Mouse (Mus musculus) hindbrain, embryonic 11.5 days (tissue): ENCODE measurements at regions not wholly inside any gene's neighbourhood (a gene's known extent, or its start where the extent isn't known, plus 50 kb on each side); places are given as distances from the start of the nearest gene placed in this dataset.
"Not testable (repeated sequence)": the region's sequence is repeated elsewhere in the genome, so short reads cannot be mapped to it uniquely, and the experiment has no call there.

Experiments
- ATAC-seq: fragments of 200-750 bp; cut with Nextera tagmentation; 2 replicates; pipeline ENCODE4 v1.8.0; 2017; ENCODE audit warnings: mild to moderate bottlenecking, moderate TSS enrichment, moderate library complexity; ENCODE audit not compliant: low FRiP score
- DNase-seq: peaks from one replicate; pipeline ENCODE4 v3.0.0-alpha.2; 2015; ENCODE audit warnings: low spot score
- H3K27ac ChIP-seq: fragments of 300-500 bp; sonication (generic); 2 replicates; pipeline ENCODE4 v1.5.1; 2014; ENCODE audit warnings: mild to moderate bottlenecking, low read depth, low read length
- H3K27me3 ChIP-seq: fragments of 300-500 bp; sonication (generic); 2 replicates; pipeline ENCODE4 v1.6.1; 2014; ENCODE audit warnings: mild to moderate bottlenecking, low read length, moderate library complexity, mixed read lengths; ENCODE audit not compliant: control insufficient read depth, insufficient read depth
- H3K36me3 ChIP-seq: fragments of 300-500 bp; sonication (generic); 2 replicates; pipeline ENCODE4 v1.6.1; 2014; ENCODE audit warnings: mild to moderate bottlenecking, low read length, moderate library complexity, mixed read lengths; ENCODE audit not compliant: control insufficient read depth, insufficient read depth
- H3K4me1 ChIP-seq: fragments of 300-500 bp; sonication (generic); replicated peaks from 2 replicates; pipeline ENCODE4 v1.6.1; 2014; ENCODE audit warnings: low read length, mixed read lengths; ENCODE audit not compliant: control insufficient read depth, insufficient read depth
- H3K4me2 ChIP-seq: fragments of 300-500 bp; sonication (generic); replicated peaks from 2 replicates; pipeline ENCODE4 v1.6.1; 2014; ENCODE audit warnings: mild to moderate bottlenecking, low read depth, low read length
- H3K4me3 ChIP-seq: fragments of 300-500 bp; sonication (generic); 2 replicates; pipeline ENCODE4 v1.5.1; 2014; ENCODE audit warnings: low read depth, low read length
- H3K9ac ChIP-seq: fragments of 300-500 bp; sonication (generic); 2 replicates; pipeline ENCODE4 v1.6.1; 2014; ENCODE audit warnings: low read depth, low read length
- H3K9me3 ChIP-seq: fragments of 300-500 bp; sonication (generic); 2 replicates; pipeline ENCODE4 v1.6.1; 2016; ENCODE audit warnings: low read length; ENCODE audit not compliant: control insufficient read depth
- WGBS: fragments of 180-500 bp; shearing (Covaris S2); extraction: QIAGEN DNeasy Blood & Tissue Kit; methylation state at CpG from one replicate; pipeline ENCODE4 v1.1.7; 2014; 5-methylcytosine and 5-hydroxymethylcytosine counted together

DNA sequence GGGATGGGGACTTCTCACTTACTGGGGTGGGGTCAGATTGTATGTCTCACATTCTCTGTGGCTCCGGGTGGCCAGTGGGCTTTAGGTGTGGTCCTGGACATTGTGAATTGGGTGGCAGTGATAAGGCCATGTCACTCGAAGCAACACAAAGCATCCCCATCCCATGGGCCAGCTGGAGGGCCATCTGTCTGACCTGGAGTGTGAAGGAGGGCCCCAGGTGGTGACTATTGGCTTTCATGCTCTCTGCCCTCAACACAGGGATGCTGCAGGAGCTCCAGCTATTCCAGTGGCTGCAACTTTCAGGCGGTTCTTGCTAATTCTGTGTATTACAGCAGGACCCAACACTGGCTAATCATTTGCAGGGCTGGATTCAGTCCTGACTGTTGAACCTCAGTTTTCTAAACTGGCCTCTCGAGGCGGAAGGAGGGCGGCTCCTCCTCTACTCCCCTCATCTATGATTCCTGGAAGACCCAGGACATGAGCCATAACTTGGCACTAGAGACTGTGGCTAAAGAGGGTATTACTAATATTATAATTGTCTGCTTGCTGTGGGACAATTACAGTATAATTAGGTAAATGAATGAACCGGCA is 64.1 kb downstream of the 9530068E07Rik start:
- Histone ChIP-seq H3K4me1 (no peaks in the 10 kb centered on the region), H3K4me3 (no peak overlapping the region), H3K9me3 (no peaks in the 10 kb centered on the region), H3K36me3 (no peaks in the 10 kb centered on the region), H3K9ac (no peak overlapping the region), H3K27ac (no peak overlapping the region), H3K4me2 (no peak overlapping the region), H3K27me3 (no peaks in the 10 kb centered on the region)
- WGBS: 58% methylated on average over 7 of the region's 7 CpGs
- DNase-seq: peak; percentile 38
- no peak for ATAC-seq

DNA sequence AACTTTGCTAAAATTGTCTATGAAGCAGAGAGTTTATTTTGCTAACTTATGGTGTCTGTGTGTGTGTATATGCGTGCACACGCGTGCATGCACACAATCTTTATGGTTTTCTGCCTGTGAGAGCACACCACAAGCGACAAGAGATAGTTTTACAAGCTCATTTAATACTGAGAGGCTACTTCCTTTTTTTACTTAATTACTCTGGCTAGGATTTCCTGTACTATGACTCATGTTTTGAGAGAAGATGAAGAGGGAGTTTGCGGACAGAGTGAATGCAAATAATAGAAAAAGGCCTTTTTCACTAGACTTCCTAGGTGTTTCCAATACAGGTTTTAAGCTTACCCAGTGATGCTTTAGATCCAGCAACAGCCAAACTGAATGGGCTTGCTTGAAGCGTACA is 74.9 kb downstream of the 9530068E07Rik start:
- not testable (repeated sequence) for H3K27ac ChIP-seq, DNase-seq, H3K36me3 ChIP-seq, H3K9ac ChIP-seq, H3K9me3 ChIP-seq, H3K4me2 ChIP-seq, H3K4me1 ChIP-seq, H3K4me3 ChIP-seq, ATAC-seq, H3K27me3 ChIP-seq
- WGBS: 86% methylated on average over 6 of the region's 6 CpGs

DNA sequence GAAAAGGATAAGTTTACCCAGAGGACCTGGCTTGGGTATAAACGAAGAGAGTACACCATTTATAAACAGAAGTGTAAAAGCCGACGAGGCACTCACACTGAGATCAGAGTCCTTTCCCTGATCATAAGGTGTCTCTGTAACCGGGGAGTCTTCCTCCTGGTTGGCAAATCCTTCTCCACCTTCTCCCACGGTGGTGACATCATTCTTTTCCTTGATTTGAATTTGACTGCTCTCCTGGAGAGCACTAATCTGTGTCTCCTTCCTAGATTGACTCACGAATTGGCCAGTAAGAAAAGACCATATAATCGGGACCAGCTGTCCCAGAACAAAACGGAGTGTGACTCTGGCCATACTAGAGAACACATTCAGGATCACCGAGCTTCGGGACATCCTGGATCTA is 83.9 kb downstream of the 9530068E07Rik start:
- H3K4me1 ChIP-seq, H3K4me2 ChIP-seq, H3K27me3 ChIP-seq, H3K9me3 ChIP-seq, H3K36me3 ChIP-seq, DNase-seq, H3K4me3 ChIP-seq, H3K27ac ChIP-seq, ATAC-seq, H3K9ac ChIP-seq: not testable (repeated sequence)
- 67% methylated on average over 10 of the region's 10 CpGs for WGBS

DNA sequence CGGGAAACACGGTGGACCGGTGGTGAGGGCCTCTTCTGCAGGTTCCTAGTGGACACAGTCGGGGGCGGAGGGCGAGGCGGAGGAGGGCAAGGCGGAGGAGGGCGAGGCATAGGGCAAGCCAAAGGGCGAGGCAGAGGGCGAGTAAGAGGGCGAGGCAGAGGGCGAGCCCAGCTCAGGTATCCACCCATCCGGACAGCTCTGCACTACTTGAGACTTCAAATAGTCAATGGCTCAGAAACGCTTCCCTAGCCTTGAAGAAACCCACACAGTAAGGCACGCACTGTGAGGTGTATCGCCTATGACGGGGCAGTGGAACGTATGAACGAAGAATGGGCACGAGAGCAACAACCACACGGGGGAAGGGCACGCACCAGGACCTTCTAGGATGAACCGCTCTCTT is 84.5 kb downstream of the 9530068E07Rik start:
- not testable (repeated sequence) for H3K27ac ChIP-seq, H3K27me3 ChIP-seq, DNase-seq, H3K9me3 ChIP-seq, H3K36me3 ChIP-seq, H3K4me2 ChIP-seq, ATAC-seq, H3K4me1 ChIP-seq, H3K4me3 ChIP-seq, H3K9ac ChIP-seq
- 91% methylated on average over 21 of the region's 24 CpGs for WGBS

DNA sequence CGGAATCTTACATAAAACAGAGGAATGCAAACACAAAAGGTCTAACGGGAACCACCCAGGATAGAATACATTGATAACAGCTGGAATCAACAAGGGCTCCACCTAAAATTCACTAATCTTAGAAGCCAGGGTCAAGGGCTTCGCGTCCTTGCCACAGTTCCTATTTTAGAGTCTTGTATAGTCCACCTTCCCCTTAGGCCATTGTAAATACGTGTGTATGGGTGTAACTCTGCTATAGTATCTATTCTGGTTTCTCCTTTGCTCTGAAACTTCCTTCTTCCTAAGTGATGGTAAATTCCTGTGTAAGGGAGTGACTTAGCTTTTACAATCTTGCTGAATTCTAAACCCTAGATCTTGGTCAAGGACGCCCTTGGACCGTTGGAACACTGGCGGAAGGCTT is 87.3 kb downstream of the 9530068E07Rik start:
- 83% methylated on average over 4 of the region's 8 CpGs for WGBS
- not testable (repeated sequence) for ATAC-seq, DNase-seq, H3K9ac ChIP-seq, H3K4me1 ChIP-seq, H3K27ac ChIP-seq, H3K27me3 ChIP-seq, H3K36me3 ChIP-seq, H3K4me3 ChIP-seq, H3K4me2 ChIP-seq, H3K9me3 ChIP-seq

DNA sequence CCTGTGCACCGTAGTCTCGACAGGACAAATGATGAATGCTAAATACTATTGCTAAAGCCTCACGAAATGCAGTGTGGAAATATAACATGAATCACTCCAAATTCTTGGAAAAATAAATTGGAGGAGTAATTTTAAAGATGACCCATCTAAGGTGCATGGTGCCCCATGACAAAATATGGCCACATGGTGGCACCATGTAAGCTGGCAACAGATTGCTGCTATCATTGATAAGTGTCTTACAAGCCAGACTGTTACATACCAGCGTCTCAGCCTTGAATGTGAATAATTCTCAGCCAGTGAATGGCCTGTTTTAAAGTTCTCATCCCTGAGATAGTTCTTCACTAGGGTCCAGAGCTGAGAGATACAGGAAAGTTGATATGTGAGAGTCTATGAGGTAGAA is 92.3 kb downstream of the 9530068E07Rik start:
- not testable (repeated sequence) for H3K9ac ChIP-seq, H3K36me3 ChIP-seq, H3K27me3 ChIP-seq, DNase-seq, H3K4me1 ChIP-seq, H3K4me3 ChIP-seq, ATAC-seq, H3K4me2 ChIP-seq, H3K9me3 ChIP-seq, H3K27ac ChIP-seq
- WGBS: 78% methylated on average over 4 of the region's 4 CpGs

DNA sequence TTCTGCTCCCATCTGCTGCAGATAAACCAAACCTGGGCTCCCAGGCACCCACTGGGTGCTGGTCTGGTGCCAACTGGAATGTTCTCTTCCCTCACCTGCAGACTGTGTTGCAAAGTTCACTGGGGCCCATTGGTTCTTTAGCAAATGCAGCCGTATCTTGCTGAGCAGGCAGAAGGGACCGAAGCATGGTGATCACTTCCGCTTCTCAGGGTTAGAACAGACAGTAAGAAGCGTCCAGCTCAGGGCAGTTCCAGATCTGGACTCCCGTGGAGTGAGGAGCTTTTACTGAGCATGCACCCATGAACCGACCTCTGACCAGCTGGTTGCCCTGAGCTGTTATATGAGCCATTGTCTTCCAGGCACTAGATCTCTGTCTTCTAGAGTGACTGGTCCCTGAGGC is 97.1 kb downstream of the 9530068E07Rik start:
- Histone ChIP-seq H3K36me3 (no peaks in the 10 kb centered on the region), H3K4me3 (no peak overlapping the region), H3K9ac (no peak overlapping the region), H3K4me2 (no peak overlapping the region), H3K9me3 (no peaks in the 10 kb centered on the region), H3K27me3 (no peaks in the 10 kb centered on the region), H3K27ac (no peak overlapping the region), H3K4me1 (no peaks in the 10 kb centered on the region)
- ATAC-seq (no peak), DNase-seq (no peak)
- WGBS: 77% methylated on average over 6 of the region's 6 CpGs

DNA sequence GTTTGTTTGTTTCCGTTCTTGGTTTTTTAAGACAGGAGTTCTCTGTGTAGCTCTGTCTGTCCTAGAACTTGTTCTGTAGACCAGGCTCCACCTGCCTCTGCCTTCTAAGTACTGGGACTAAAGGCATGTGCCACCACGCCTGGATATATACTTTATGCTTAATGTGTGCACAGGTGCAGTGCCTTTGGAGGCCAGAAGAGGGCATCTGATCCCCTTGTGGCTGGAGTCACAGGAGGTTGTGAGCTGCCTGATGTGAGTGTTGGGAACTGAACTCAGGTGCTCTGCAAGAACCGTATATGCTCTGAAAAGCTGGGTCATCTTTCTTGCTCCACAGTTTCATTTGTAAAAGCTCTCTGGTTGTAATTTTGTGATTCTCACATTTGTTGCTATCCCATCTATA is 100.7 kb downstream of the 9530068E07Rik start:
- Histone ChIP-seq H3K27me3 (no peaks in the 10 kb centered on the region), H3K9ac (no peak overlapping the region), H3K9me3 (no peaks in the 10 kb centered on the region), H3K36me3 (no peaks in the 10 kb centered on the region), H3K4me1 (no peaks in the 10 kb centered on the region), H3K4me3 (no peak overlapping the region), H3K27ac (no peak overlapping the region), H3K4me2 (no peak overlapping the region)
- no peak for ATAC-seq
- DNase-seq: no peak
- WGBS: 94% methylated on average over 3 of the region's 3 CpGs

DNA sequence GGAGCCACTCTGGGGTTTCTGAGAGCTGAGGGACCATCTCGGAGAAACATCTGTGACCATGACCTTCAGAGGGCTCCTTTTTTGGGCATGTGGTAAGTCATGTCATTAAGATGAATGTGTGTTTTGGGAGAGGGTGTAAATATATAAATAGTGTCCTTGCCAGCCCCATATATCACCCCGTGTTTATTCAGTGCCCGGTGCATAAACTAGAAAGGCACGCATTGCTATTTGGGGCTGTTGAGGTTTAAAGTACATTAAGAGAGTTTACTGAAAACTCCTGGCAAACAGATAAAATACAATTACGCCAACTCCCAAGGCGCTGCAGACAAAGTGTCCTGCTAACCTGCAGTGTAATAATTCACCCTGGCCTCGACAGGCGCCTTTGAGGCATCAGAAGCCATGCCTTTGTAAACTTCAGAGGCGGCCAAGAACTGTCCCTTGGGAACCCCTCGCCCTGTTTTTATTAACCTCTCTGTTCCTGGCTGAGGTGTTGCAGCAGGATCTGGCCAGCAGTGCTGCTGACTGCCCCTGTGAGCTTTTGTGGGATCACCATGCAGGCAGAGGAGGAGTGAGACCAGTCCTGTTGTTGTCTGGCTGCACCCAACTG is 106.6 kb downstream of the 9530068E07Rik start:
- ATAC-seq: no peak
- WGBS: 59% methylated on average over 10 of the region's 10 CpGs
- Histone ChIP-seq H3K36me3 (no peaks in the 10 kb centered on the region), H3K4me2 (no peak overlapping the region), H3K4me3 (no peak overlapping the region), H3K27me3 (no peaks in the 10 kb centered on the region), H3K9ac (no peak overlapping the region), H3K9me3 (no peaks in the 10 kb centered on the region), H3K4me1 (no peaks in the 10 kb centered on the region), H3K27ac (no peak overlapping the region)
- no peak for DNase-seq
